Mouse (Mus musculus) limb, embryonic 11.5 days (tissue): ENCODE measurements at regions not wholly inside any gene's neighbourhood (a gene's known extent, or its start where the extent isn't known, plus 50 kb on each side); places are given as distances from the start of the nearest gene placed in this dataset.

Experiments used
- ATAC-seq: fragments of 200-750 bp; cut with Nextera tagmentation; 2 replicates; pipeline ENCODE4 v1.8.0; 2017; ENCODE audit warnings: low read depth; ENCODE audit not compliant: insufficient number of reproducible peaks, low FRiP score, low TSS enrichment
- DNase-seq: peaks from one replicate; pipeline ENCODE4 v3.0.0-alpha.2; 2015; ENCODE audit warnings: low spot score
- H3K27ac ChIP-seq: fragments of 300-500 bp; sonication (generic); replicated peaks from 2 replicates; pipeline ENCODE4 v1.5.1; 2014; ENCODE audit warnings: low read depth, mild to moderate bottlenecking, low read length
- H3K27me3 ChIP-seq: fragments of 300-500 bp; sonication (generic); 2 replicates; pipeline ENCODE4 v1.6.1; 2014; ENCODE audit warnings: mild to moderate bottlenecking, low read length, mixed read lengths; ENCODE audit not compliant: control insufficient read depth, insufficient read depth
- H3K36me3 ChIP-seq: fragments of 300-500 bp; sonication (generic); 2 replicates; pipeline ENCODE4 v1.6.1; 2014; ENCODE audit warnings: mild to moderate bottlenecking, low read length, moderate library complexity, mixed read lengths; ENCODE audit not compliant: control insufficient read depth, insufficient read depth
- H3K4me1 ChIP-seq: fragments of 300-500 bp; sonication (generic); 2 replicates; pipeline ENCODE4 v1.6.1; 2014; ENCODE audit warnings: low read length, mixed read lengths; ENCODE audit not compliant: control insufficient read depth, insufficient read depth
- H3K4me2 ChIP-seq: fragments of 300-500 bp; sonication (generic); 2 replicates; pipeline ENCODE4 v1.6.1; 2014; ENCODE audit warnings: low read depth, mild to moderate bottlenecking, moderate library complexity; ENCODE audit not compliant: severe bottlenecking
- H3K4me3 ChIP-seq: fragments of 300-500 bp; sonication (generic); 2 replicates; pipeline ENCODE4 v1.5.1; 2014; ENCODE audit warnings: low read depth, low read length
- H3K9ac ChIP-seq: fragments of 300-500 bp; sonication (generic); 2 replicates; pipeline ENCODE4 v1.6.1; 2014; ENCODE audit warnings: mild to moderate bottlenecking, low read length
- H3K9me3 ChIP-seq: fragments of 300-500 bp; sonication (generic); 2 replicates; pipeline ENCODE4 v1.6.1; 2016; ENCODE audit warnings: low read length; ENCODE audit not compliant: control insufficient read depth
- WGBS: fragments of 180-500 bp; shearing (Covaris S2); extraction: QIAGEN DNeasy Blood & Tissue Kit; methylation state at CpG from one replicate; pipeline ENCODE4 v1.1.7; 2014; 5-methylcytosine and 5-hydroxymethylcytosine counted together

DNA sequence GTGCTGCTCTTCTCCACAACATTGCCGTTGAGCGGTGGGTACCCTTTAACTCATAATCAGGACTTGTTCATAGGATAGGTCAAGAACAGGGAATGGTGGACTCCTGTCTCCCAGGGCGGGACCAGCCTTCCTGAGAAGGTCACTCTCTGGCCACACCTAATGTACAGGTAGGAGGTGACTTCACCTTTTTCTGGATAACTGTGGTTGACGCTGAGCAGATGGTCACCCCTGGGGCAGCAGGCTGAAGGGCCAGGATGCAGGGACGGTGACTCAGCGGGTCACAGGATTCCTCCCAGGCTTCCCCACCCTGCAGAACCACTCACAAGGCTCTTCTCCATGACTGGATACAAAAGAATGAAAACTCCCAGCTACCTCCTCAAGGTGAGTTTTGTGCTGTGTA is 66.6 kb upstream of the Fndc3b start:
- Histone ChIP-seq H3K9ac (no peak overlapping the region), H3K4me2 (no peak overlapping the region), H3K4me3 (no peak overlapping the region), H3K27ac (no peak overlapping the region), H3K4me1 (peaks cover 5% of the 10 kb centered on the region), H3K36me3 (no peaks in the 10 kb centered on the region), H3K9me3 (no peaks in the 10 kb centered on the region), H3K27me3 (no peaks in the 10 kb centered on the region)
- DNase-seq: no peak
- WGBS: 91% methylated on average over 6 of the region's 6 CpGs
- no peak for ATAC-seq

DNA sequence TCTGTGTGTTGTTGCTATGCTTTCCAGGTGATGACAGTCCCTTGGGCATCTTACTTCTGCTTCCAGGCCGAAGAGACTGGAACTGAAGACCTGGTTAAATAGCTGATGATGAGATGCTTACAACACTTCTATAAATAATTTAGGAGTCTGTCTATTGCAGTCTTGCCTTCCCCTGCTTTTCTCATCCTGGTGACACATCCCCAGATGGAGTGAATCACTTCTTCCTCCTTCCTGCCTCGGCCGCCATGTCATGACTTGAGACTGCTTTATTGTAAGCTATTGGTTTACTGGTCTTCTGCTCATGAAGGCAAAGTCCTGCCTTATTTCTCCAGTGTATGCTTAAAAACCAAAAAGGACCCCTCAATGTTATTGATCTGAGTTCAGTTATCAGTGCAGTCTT is 62.1 kb upstream of the Fndc3b start:
- Histone ChIP-seq H3K27ac (no peak overlapping the region), H3K9me3 (no peaks in the 10 kb centered on the region), H3K36me3 (no peaks in the 10 kb centered on the region), H3K4me3 (no peak overlapping the region), H3K9ac (no peak overlapping the region), H3K4me1 (no peaks in the 10 kb centered on the region), H3K27me3 (no peaks in the 10 kb centered on the region), H3K4me2 (no peak overlapping the region)
- ATAC-seq: no peak
- DNase-seq: no peak
- 88% methylated on average over 3 of the region's 3 CpGs for WGBS

DNA sequence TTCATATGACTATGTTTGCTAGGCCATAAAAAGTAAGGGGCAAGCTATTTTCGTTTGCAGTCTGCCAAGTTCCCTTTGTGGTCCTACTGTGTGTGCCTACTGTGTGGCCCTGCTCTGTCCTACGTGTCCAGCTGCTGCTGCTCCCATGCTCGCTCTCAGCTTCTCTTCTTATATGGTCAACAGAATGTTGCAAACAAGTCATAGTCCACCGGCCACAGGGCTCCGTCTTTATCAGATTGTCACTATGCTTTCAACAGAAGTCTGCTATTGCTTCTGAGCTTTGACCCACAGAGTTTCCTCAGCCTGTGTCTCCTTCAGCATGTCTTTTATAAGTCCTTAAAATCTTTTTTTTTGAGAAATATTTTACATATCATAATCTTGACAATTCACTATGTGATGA is 58.3 kb upstream of the Fndc3b start:
- no peak for ATAC-seq
- DNase-seq: no peak
- Histone ChIP-seq H3K4me3 (no peak overlapping the region), H3K9me3 (no peaks in the 10 kb centered on the region), H3K27me3 (no peaks in the 10 kb centered on the region), H3K9ac (no peak overlapping the region), H3K27ac (no peak overlapping the region), H3K36me3 (no peaks in the 10 kb centered on the region), H3K4me1 (no peaks in the 10 kb centered on the region), H3K4me2 (no peak overlapping the region)
- 89% methylated on average over 5 of the region's 5 CpGs for WGBS

DNA sequence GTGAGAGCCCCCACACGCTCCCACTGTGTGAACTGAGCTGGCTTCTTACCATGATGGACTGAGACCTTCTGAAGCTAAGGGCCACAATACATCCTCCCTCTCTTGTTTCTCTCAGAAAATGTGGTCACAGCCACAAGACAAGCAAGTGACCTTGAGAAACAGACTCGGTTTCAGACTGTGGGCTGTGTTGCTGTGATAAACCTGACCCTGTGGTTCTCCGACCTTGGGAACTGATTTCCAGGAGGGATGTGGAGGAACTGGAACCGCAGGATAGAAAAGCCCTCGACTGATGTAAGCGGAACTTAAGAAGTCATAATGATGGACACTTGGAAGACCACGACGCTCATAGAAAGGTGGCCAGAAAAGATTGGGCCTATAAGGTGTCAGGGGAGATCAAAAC is 56.1 kb upstream of the Fndc3b start:
- no peak overlapping the region for H3K4me2 ChIP-seq
- no peak for ATAC-seq
- WGBS: 89% methylated on average over 8 of the region's 8 CpGs

DNA sequence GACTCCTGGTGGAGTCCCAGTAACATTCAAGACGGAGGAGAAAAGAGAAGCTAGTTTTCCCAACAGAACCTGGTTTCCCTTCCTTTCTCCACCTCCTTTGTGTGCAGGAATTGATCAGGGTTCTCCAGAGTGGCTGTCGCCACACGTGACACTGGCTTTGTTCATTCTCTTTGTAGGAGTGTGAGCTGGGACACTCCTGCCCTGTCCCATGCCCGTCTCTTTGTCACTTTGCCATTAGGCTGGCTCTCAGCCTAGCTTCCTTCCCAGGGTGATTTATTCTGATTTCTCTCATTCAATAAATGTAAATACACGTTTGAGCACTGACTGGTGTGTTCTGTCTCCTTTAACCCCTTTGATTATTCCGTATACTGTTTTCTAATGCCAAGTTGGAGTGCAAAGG is 55.3 kb upstream of the Fndc3b start:
- DNase-seq: no peak
- no peak overlapping the region for H3K27ac ChIP-seq
- H3K4me1 ChIP-seq: no peaks in the 10 kb centered on the region
- no peaks in the 10 kb centered on the region for H3K9me3 ChIP-seq
- H3K4me2 ChIP-seq: no peak overlapping the region
- no peak for ATAC-seq
- H3K27me3 ChIP-seq: no peaks in the 10 kb centered on the region
- WGBS: 77% methylated on average over 6 of the region's 6 CpGs
- no peak overlapping the region for H3K4me3 ChIP-seq
- no peak overlapping the region for H3K9ac ChIP-seq
- H3K36me3 ChIP-seq: no peaks in the 10 kb centered on the region

More for the DNA sequence above, 56.1 kb upstream of the Fndc3b start:
- H3K4me1 ChIP-seq: no peaks in the 10 kb centered on the region
- no peak for DNase-seq
- no peak overlapping the region for H3K9ac ChIP-seq
- no peaks in the 10 kb centered on the region for H3K27me3 ChIP-seq
- H3K4me3 ChIP-seq: no peak overlapping the region
- H3K9me3 ChIP-seq: no peaks in the 10 kb centered on the region
- H3K36me3 ChIP-seq: no peaks in the 10 kb centered on the region
- no peak overlapping the region for H3K27ac ChIP-seq

DNA sequence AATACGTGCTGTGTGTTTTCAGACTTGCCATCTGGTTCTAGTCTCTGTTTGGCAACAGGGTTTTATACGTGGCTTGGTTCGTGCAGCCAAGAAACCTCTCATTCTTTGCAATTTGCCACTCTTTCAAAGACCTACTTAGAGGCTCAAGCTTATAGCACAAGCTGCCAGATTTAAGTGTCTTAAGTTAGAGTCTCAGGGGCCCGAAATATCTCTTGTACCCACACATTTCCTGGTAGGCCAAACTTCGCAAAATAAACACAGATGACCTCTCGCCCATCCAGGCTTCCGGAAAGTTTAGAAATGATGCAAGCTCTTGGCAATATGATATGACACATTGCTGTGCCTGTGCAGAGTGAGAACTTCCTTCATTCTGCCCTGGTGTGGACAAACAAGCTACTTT is 54.8 kb upstream of the Fndc3b start:
- Histone ChIP-seq H3K27me3 (no peaks in the 10 kb centered on the region), H3K4me3 (no peak overlapping the region), H3K9ac (no peak overlapping the region), H3K4me2 (no peak overlapping the region), H3K27ac (no peak overlapping the region), H3K9me3 (no peaks in the 10 kb centered on the region), H3K4me1 (no peaks in the 10 kb centered on the region), H3K36me3 (no peaks in the 10 kb centered on the region)
- no peak for DNase-seq
- ATAC-seq: no peak
- 81% methylated on average over 7 of the region's 7 CpGs for WGBS

DNA sequence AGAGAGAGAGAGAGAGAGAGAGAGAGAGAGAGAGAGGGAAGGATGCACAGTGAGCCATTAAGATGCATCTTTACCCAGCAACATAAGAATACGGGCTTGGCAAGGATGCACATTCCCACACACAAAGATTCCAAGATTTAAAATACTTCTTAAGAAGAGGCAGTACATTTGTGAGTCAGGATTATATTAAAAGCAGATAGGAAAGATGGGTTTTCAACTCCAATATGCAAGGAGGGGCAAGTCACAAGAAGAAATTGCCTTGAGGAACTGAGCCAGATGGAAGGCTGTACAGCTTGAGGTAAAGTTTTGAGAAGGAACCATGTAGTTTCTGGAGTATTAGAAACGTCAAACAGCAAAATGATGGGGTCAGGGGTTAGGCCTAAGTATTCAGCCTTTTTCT is 53.4 kb upstream of the Fndc3b start:
- no peak overlapping the region for H3K9ac ChIP-seq
- no peaks in the 10 kb centered on the region for H3K27me3 ChIP-seq
- H3K4me2 ChIP-seq: no peak overlapping the region
- H3K4me1 ChIP-seq: no peaks in the 10 kb centered on the region
- DNase-seq (no peak), ATAC-seq (no peak)
- no peak overlapping the region for H3K27ac ChIP-seq
- WGBS: 84% methylated on average over 2 of the region's 2 CpGs
- no peaks in the 10 kb centered on the region for H3K36me3 ChIP-seq
- no peaks in the 10 kb centered on the region for H3K9me3 ChIP-seq
- no peak overlapping the region for H3K4me3 ChIP-seq

DNA sequence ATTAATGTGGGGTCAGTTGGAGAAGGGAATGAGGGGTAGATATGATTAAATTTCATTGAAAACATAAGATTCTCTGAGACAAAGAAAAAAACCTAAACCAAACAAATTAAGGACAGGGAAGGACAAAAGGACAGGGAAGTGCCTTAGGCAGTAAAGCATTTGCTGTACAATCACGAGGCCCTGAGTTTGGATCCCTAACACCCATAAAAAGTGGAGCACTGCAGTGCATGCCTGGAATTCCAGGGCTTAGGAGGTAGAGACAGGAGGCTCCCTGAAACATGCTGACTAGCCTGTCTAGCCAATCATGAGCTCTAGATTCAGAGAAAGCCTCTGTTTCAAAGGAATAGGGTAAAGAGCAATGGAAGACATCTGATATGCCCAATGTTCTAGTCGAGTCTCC is 49.9 kb upstream of the Fndc3b start:
- no peaks in the 10 kb centered on the region for H3K4me1 ChIP-seq
- no peaks in the 10 kb centered on the region for H3K36me3 ChIP-seq
- DNase-seq: no peak
- H3K9me3 ChIP-seq: no peaks in the 10 kb centered on the region
- H3K4me3 ChIP-seq: no peak overlapping the region
- no peak for ATAC-seq
- H3K4me2 ChIP-seq: no peak overlapping the region
- no peaks in the 10 kb centered on the region for H3K27me3 ChIP-seq
- no peak overlapping the region for H3K27ac ChIP-seq
- WGBS: 47% methylated on average over 2 of the region's 2 CpGs
- no peak overlapping the region for H3K9ac ChIP-seq
